Mouse (Mus musculus) embryonic fibroblast, embryonic 13.5 days (primary cell): Measurements from ENCODE around the gene Fbxw10.

Experiments used
- CTCF ChIP-seq: IDR thresholded peaks from 2 replicates; pipeline ENCODE4 v1.5.1; 2011; ENCODE audit warnings: mild to moderate bottlenecking, control low read depth, low read length, moderate library complexity, borderline replicate concordance; ENCODE audit not compliant: insufficient read depth
- POLR2A ChIP-seq: IDR thresholded peaks from 2 replicates; pipeline ENCODE4 v1.6.1; 2011; ENCODE audit warnings: low read depth, mild to moderate bottlenecking, control low read depth, low read length, moderate library complexity

GRCm38 (mm10) chr11:62809201-62809600, 37.7 kb upstream of the Fbxw10 start:
- TF ChIP-seq POLR2A (no peak), CTCF (no peak)
